Mouse (Mus musculus): ENCODE results near the gene Olfr284. TPM values are rescaled to one million over a fixed set of nuclear protein-coding genes. Genes with fewer than 3 reads are reported as not detected.

Gene Olfr284
- not detected in 2 replicates for polyA plus RNA-seq (2012; rRNA removed)

GRCm38 (mm10) chr15:98340887-98341286, at the start of gene Olfr284:
Olfr284 (minus strand) TSS chr15:98340987.
- no peak for DNase-seq (ENCODE audit: extremely low spot score in 1 of 2, low spot score in 1 of 2)

- DNase-seq (ENCODE audit: extremely low spot score in 1 of 2, low spot score in 1 of 2) = peak; percentile 39 to 82
These were observed 49.0 kb upstream of the Olfr284 start for GRCm38 (mm10) chr15:98389796-98390195.

- DNase-seq (ENCODE audit: extremely low spot score in 1 of 2, low spot score in 1 of 2) = no peak
These were observed 46.8 kb upstream of the Olfr284 start for GRCm38 (mm10) chr15:98387621-98388020.

GRCm38 (mm10) chr15:98380846-98381245, 40.1 kb upstream of the Olfr284 start, which contains the start of gene Olfr283:
Olfr283 (minus strand) TSS chr15:98380946.
- DNase-seq (ENCODE audit: extremely low spot score in 1 of 2, low spot score in 1 of 2) = no peak

DNA sequence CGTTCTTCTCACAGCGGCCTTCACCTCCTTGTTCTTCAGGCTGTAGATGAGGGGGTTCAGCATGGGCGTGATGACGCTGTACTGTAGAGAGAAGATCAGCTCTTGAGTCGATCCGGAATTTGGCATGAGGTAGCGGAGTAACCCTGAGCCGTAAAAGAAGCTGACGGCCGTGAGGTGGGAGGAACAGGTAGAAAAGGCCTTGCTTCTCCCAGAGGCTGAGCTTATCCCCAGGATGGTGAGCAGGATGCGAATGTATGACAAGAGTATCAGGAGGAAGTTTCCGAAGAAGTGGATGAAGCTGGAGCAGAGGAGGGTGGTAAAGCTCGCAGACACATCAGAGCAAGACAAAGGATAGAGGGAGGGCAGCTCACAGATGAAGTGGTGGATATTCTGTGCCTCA, 37.4 kb upstream of the Olfr284 start:
- no peak for DNase-seq (ENCODE audit: extremely low spot score in 1 of 2, low spot score in 1 of 2)

- DNase-seq (ENCODE audit: extremely low spot score in 1 of 2, low spot score in 1 of 2) = no peak
These were observed 23.5 kb downstream of the Olfr284 start, which contains the start of gene Olfr285 for GRCm38 (mm10) chr15:98317177-98317724. Olfr285 (minus strand) TSS chr15:98317353.

DNA sequence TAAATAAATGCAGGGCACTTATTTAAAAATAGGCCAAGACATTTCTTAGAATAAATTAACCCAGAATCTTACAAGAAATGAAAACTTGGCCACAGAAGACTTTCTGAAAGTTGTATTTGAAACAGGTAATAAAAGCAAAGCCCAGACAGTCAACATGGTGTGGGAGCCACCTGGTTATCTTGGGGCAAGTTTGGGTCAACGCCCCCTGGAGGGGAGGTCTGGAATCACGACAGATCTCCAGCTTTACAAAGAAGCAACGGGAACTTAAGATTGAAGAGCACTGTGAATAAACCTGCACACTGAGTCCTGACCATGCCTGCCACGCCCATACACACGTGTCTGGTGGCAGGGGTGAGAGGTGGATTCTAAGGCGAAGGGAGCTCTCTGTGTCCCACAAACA, 25.1 kb downstream of the Olfr284 start:
- no peak for DNase-seq (ENCODE audit: extremely low spot score in 1 of 2, low spot score in 1 of 2)

DNA sequence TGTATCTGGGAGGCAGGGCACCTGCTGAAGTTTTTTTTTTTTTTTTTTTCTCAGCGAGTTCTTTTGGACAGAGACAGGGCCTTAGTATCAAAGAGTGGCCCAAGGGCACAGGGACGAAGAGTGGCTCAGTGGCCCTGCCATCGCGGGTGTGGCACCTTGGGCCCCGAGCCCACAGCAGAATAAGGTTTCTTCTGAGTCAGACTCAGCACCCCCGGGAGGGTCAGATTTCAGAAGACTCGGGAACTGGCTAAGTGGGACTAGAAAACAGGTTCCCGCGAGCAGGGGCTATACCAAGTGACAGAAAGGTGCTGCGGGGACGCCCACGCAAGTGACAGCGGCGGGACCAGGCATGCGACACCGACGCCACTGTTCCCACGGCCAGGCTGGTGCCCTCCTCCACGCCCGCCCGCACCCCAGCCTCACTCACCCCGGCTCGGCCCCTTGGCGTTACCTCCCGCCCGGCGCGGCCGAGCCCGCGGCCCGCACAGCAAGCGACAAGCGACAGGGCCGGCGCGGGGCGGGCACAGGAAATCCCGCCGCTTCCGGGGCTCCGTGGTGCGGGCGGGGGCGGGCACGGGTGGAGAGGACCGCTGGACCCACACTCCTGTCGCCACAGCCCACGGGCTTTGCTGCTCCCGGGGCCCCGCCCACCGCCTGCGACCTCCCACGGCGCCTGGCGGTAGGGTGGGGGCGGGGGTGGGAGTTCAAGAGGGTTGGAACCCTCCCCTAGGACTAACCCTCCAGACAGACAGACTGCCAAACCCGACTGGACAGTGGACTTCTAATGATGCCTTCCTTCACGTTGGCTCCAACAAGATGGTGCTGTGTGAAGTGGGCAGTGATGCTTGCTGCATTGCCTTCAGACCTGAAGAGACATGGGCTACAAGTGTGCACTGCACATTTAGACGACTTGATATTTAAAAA, 44.9 kb downstream of the Olfr284 start, which contains the start of gene Zfp641:
Zfp641 (minus strand) TSS at position 534 of the 924 bp plus-strand sequence.
- peak in 1 of 2 experiments; percentile 38 for DNase-seq (ENCODE audit: extremely low spot score in 1 of 2, low spot score in 1 of 2)

DNA sequence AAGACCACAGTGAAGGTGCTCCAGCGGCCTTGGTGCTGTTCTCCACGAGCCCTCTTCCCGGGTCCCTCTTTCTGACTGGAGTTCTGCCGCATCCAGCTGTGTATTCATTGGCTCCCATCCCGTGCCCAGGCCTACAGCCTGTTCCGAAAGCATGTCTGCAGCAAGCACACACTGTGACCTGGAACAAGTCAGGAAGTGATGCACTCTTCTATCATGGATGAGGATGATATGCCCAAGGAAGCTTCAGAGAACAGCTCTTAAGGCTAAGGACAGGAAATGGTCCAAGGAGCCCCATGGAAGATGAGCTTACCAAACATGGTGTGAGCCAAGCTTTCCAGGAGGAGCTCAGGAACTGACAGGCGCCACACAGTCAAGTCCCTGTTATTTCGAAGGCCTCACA, 47.1 kb downstream of the Olfr284 start:
- DNase-seq (ENCODE audit: extremely low spot score in 1 of 2, low spot score in 1 of 2) = no peak

Other genes with a start within 250 kb of the Olfr284 start
- gene Pfkm, start 248.4 kb downstream of the Olfr284 start, polyA plus RNA-seq (2012; rRNA removed) = 329 and 345 TPM in 2 replicates
- 12.3 and 12.7 TPM in 2 replicates for gene Senp1, start 247.2 kb downstream of the Olfr284 start, polyA plus RNA-seq (2012; rRNA removed)
- 57.7 and 60.2 TPM in 2 replicates for gene Asb8, start 175.4 kb downstream of the Olfr284 start, polyA plus RNA-seq (2012; rRNA removed)
- 13.0 and 14.6 TPM in 2 replicates for gene Ccdc184, start 173.8 kb downstream of the Olfr284 start, polyA plus RNA-seq (2012; rRNA removed)
- gene Olfr288, start 145.4 kb downstream of the Olfr284 start, polyA plus RNA-seq (2012; rRNA removed) = 0.29 and 0.32 TPM in 2 replicates
- not detected in 2 replicates for gene Gm44579, start 120.0 kb downstream of the Olfr284 start, polyA plus RNA-seq (2012; rRNA removed)
- gene Olfr287, start 119.9 kb downstream of the Olfr284 start, polyA plus RNA-seq (2012; rRNA removed) = 14.1 and 16.2 TPM in 2 replicates
- gene Olfr286, start 106.5 kb downstream of the Olfr284 start, polyA plus RNA-seq (2012; rRNA removed) = not detected in 2 replicates
- gene H1fnt, start 83.7 kb downstream of the Olfr284 start, polyA plus RNA-seq (2012; rRNA removed) = not detected in 2 replicates
- gene Zfp641, start 44.8 kb downstream of the Olfr284 start, polyA plus RNA-seq (2012; rRNA removed) = 11.1 and 12.3 TPM in 2 replicates
- 0.02 TPM in 1 of 2 replicates, not detected in the other for gene Olfr285, start 23.6 kb downstream of the Olfr284 start, polyA plus RNA-seq (2012; rRNA removed)
- gene Olfr283, start 40.0 kb upstream of the Olfr284 start, polyA plus RNA-seq (2012; rRNA removed) = 0.04 and 0.11 TPM in 2 replicates
- not detected in 2 replicates for gene Olfr282, start 90.2 kb upstream of the Olfr284 start, polyA plus RNA-seq (2012; rRNA removed)
- gene Olfr281, start 111.6 kb upstream of the Olfr284 start, polyA plus RNA-seq (2012; rRNA removed) = 0.02 TPM in 2 replicates
- gene OR5BS1P, start 128.9 kb upstream of the Olfr284 start, polyA plus RNA-seq (2012; rRNA removed) = 0.02 TPM in 1 of 2 replicates, not detected in the other
- not detected in 2 replicates for gene Lalba, start 141.7 kb upstream of the Olfr284 start, polyA plus RNA-seq (2012; rRNA removed)
- gene Olfr279, start 151.4 kb upstream of the Olfr284 start, polyA plus RNA-seq (2012; rRNA removed) = 0.29 TPM in 1 of 2 replicates, not detected in the other
- gene Kansl2, start 193.3 kb upstream of the Olfr284 start, polyA plus RNA-seq (2012; rRNA removed) = 54.4 and 56.4 TPM in 2 replicates
- 18.8 and 21.1 TPM in 2 replicates for gene Ccnt1, start 229.9 kb upstream of the Olfr284 start, polyA plus RNA-seq (2012; rRNA removed)
- 0.34 TPM in 1 of 2 replicates, not detected in the other for gene 4930415O20Rik, start 230.0 kb upstream of the Olfr284 start, polyA plus RNA-seq (2012; rRNA removed)

All from frontal cortex, adult 2 months (tissue).